Mouse (Mus musculus): ENCODE measurements around the gene Lag3. TPM values are rescaled to one million over a fixed set of nuclear protein-coding genes. Genes with fewer than 3 reads are reported as not detected.

Gene Lag3
- polyA plus RNA-seq, 1 experiment from 2014 or later: 2.8 TPM

DNA sequence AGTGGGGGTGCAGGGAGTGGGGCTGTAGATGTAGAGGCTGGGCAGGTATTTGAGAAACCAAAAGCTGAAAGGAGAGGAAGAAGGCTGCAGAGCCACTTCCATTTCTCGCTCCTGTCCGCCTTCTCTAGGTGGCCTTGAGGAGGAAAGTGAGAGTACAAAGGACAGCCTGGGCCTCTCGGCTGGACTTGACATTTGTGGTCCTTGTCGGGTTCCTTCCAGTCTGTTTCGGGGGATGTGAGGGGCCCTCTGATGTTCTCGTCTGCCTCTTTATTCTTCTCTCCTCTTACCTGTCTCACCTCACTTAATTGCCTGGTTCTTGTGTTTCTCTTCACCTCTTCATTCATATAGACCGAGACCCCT, 6.8 kb upstream of the Lag3 start:
- peaks cover 51% of the 10 kb centered on the region for H3K4me1 ChIP-seq
- H3K4me3 ChIP-seq: peak overlapping the region; percentile 86

DNA sequence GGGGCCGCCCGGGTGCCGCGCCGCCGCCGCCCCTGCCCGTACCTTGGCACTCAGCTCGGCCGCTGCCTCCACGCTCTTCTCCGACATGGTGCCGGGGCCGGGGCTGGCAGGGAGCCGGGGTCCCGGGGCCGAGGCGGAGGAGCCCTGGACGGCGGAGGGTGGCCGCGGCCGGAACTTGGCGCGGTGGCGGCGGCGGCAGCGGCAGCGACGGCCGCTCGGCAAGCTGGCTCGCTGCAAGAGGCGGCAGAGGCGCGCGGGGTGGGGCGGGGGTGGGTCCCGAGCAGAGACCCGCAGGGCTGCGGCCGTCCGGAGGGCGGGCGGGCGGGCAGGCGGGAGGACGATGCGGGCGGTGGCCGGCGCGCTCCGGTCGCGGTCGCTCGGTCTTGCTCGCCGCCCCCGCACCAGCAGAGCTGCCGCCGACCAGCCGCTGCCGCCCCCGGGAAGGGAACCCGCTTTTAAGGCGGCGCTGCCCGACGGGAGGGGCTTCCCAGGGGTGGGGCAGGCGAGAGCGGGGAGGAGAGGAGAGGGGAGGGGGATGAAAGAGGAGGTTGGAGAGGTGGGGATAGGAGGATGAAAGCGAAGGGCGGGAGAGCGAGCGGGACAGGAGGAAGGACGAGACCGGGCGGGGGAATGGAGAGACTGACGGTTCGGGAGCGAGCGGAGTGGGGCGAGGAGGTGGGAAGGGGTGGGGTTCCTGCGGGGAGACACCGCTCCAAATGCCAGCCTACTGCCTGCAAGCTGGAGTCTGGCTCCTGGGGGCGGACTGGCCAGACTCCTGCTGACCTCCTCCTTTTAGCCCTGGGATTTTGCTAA, 6.2 kb upstream of the Lag3 start:
- under 1% methylated on average over 55 of the region's 89 CpGs for WGBS
- Histone ChIP-seq H3K4me3 (peak overlapping the region; percentile 86), H3K9me3 (no peaks in the 10 kb centered on the region), H3K9ac (peak overlapping the region; percentile 99), H3K36me3 (replicated peaks) (peaks cover 20% of the 10 kb centered on the region; the same call in 1 of the 2 replicates), H3K27ac (peak overlapping the region; percentile 100), H3K4me2 (peak overlapping the region; percentile 95), H3K27me3 (replicated peaks) (no peaks in the 10 kb centered on the region), H3K4me1 (peaks cover 53% of the 10 kb centered on the region)
- peak; percentile 81 for ATAC-seq (replicated peaks)

More for the DNA sequence above, 6.8 kb upstream of the Lag3 start:
- Histone ChIP-seq H3K27me3 (replicated peaks) (no peaks in the 10 kb centered on the region), H3K9me3 (no peaks in the 10 kb centered on the region), H3K4me2 (peak overlapping the region; percentile 95), H3K36me3 (replicated peaks) (peaks cover 14% of the 10 kb centered on the region; the same call in 1 of the 2 replicates), H3K9ac (peak overlapping the region; percentile 99), H3K27ac (peak overlapping the region; percentile 100)
- no peak for ATAC-seq (replicated peaks)
- WGBS: 5% methylated on average over 7 of the region's 7 CpGs

DNA sequence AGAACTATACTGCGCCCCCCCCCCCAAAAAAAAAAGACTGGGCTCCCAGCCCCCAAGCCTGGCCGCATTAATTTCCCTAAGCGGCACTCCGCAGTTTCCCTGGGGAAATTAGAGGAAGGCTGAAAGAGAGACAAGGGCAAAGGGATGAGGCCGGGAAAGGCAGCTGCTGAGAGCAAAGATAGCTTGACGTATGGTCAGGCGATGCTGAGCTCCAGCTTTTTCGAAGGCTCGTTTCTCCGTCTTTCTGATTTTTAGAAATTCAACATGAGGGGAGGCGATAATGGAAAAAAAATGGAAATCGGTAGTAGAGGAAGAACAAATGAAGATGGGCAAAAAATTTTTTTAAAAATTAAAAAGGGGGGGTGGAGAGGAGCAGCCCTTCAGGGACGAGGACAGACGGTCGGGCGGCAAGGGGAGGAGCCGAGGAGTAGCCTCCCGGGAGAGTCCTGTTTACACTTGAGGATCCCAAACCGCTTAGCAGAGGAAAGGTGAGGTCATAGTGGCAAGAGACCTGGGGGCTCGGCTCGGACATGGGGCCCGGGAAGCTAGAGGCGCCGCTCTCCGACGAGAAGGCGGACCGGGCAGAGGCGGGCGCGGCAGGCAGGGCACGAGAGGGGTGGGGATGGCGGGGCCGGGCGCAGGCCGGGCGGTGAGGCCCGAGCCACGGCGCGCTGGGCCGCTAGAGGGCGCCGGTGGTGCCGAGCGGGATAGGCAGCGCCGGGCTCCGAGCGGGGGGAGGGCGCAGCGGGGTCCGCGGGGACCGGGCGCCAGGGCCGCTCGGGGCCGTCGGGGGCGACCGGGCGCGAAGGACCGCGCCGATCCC, 5.4 kb upstream of the Lag3 start:
- ATAC-seq (replicated peaks): peak; percentile 55
- H3K9me3 ChIP-seq: no peaks in the 10 kb centered on the region
- H3K9ac ChIP-seq: peak overlapping the region; percentile 99
- no peaks in the 10 kb centered on the region for H3K27me3 ChIP-seq (replicated peaks)
- WGBS: under 1% methylated on average over 24 of the region's 67 CpGs
- H3K27ac ChIP-seq: peak overlapping the region; percentile 100
- peaks cover 53% of the 10 kb centered on the region for H3K4me1 ChIP-seq
- peaks cover 20% of the 10 kb centered on the region; the same call in 1 of the 2 replicates for H3K36me3 ChIP-seq (replicated peaks)
- peak overlapping the region; percentile 86 for H3K4me3 ChIP-seq
- peak overlapping the region; percentile 95 for H3K4me2 ChIP-seq

DNA sequence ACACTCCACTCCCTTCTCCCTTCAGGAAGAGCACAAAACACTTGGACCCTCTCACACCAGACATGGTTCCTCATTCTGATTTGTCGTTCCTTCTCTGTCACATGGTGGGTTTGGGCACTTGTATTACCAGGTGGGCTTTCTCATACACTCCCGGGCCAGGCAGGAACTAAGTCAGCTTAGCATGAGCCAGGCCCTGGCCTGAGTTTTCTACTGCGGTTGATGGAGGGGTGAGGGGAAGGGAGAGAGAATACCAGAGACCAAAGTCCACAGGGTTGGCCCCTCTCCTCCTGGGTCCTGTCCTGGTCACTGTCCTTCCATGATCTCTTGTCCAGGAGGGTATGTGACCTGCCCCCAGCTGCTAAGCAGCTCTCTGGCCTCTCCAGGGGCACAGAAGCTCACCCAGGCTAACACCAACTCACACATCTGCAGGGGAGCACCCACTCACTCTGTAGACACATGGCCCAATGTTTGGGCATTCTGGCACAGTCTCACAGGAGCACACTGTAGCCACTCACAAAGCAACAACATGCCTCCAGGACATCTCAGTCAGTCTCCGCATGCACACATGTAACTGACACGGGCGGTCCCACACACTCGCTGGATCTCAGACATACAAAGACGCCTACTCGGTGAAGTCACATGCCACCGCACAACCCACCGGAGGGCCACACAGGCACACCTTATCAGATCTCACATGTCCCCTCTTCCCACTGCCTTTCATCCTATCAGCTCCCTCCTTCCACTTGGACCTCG, 4.6 kb upstream of the Lag3 start:
- Histone ChIP-seq H3K27ac (peak overlapping the region; percentile 100), H3K4me3 (peak overlapping the region; percentile 86), H3K4me2 (peak overlapping the region; percentile 95), H3K27me3 (replicated peaks) (no peaks in the 10 kb centered on the region), H3K9me3 (no peaks in the 10 kb centered on the region), H3K4me1 (peaks cover 55% of the 10 kb centered on the region), H3K9ac (peak overlapping the region; percentile 99), H3K36me3 (replicated peaks) (peaks cover 20% of the 10 kb centered on the region; the same call in 1 of the 2 replicates)
- ATAC-seq (replicated peaks): no peak
- WGBS: under 1% methylated on average over 12 of the region's 12 CpGs

DNA sequence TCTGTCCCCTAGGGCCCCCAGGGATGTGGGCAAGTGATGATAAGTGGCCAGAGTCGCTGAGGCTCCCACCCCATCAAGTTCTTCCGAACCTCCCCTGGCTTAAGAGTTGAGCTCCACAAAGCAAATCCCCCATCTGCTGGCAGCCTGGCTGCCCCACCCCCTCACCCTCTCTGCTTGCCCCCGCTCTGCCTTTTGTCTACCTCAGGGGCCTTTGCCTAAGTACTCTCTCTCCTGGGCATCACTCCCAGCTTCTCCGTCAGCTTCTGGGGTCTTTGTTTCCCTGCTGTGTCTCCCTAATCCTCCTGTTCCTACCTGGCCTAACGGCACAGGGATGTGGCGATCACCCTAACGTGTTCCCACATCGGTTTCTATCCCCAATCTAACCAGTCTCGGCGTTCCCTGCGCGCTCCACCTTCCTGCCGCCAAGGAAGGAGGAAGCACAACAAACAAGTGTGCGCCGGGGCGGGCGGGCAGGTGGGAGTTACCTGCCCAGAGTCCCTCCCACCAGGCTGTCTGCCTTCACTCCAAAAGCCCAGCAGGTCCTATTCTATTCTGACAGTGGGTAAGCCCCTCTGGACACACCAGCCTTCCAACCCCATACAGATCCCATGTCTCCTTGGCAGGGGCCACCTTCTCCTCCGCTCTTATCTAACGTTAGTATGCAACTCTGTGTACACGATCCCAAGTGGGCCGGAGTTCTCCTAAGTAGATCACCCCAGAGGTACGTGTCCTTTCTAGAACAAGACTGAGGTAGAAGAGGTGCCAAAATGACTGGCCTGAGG, 3.8 kb upstream of the Lag3 start:
- Histone ChIP-seq H3K27ac (peak overlapping the region; percentile 100), H3K9ac (peak overlapping the region; percentile 99), H3K27me3 (replicated peaks) (no peaks in the 10 kb centered on the region), H3K4me1 (peaks cover 51% of the 10 kb centered on the region), H3K4me3 (peak overlapping the region; percentile 86), H3K36me3 (replicated peaks) (peaks cover 20% of the 10 kb centered on the region; the same call in 1 of the 2 replicates), H3K9me3 (no peaks in the 10 kb centered on the region), H3K4me2 (peak overlapping the region; percentile 95)
- 5% methylated on average over 22 of the region's 22 CpGs for WGBS
- ATAC-seq (replicated peaks): no peak

DNA sequence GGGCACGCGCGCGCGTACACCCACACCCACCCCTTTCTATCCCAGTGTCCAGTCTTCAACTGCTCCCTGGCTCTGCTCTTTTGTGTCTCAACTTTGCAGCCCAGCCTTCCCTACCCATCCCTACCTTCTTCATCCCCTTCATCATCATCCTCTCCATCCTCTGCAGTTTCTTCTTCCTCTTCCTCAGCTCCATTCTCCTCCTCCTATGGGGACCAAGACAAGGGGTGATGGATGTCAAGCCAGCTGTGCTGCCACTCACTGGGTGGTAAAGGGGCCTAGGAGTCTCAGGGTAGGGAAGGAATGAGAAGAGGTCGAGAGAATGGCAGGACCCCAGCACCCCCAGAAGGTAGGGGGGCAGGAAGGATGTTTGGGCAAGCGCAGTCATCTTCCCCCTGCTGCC, 3.0 kb upstream of the Lag3 start:
- peak overlapping the region; percentile 99 for H3K9ac ChIP-seq
- no peaks in the 10 kb centered on the region for H3K9me3 ChIP-seq
- peak overlapping the region; percentile 86 for H3K4me3 ChIP-seq
- ATAC-seq (replicated peaks): no peak
- 77% methylated on average over 7 of the region's 7 CpGs for WGBS
- H3K4me1 ChIP-seq: peaks cover 54% of the 10 kb centered on the region
- H3K27ac ChIP-seq: peak overlapping the region; percentile 100
- no peaks in the 10 kb centered on the region for H3K27me3 ChIP-seq (replicated peaks)
- H3K4me2 ChIP-seq: peak overlapping the region; percentile 95
- H3K36me3 ChIP-seq (replicated peaks): peaks cover 20% of the 10 kb centered on the region; the same call in 1 of the 2 replicates

DNA sequence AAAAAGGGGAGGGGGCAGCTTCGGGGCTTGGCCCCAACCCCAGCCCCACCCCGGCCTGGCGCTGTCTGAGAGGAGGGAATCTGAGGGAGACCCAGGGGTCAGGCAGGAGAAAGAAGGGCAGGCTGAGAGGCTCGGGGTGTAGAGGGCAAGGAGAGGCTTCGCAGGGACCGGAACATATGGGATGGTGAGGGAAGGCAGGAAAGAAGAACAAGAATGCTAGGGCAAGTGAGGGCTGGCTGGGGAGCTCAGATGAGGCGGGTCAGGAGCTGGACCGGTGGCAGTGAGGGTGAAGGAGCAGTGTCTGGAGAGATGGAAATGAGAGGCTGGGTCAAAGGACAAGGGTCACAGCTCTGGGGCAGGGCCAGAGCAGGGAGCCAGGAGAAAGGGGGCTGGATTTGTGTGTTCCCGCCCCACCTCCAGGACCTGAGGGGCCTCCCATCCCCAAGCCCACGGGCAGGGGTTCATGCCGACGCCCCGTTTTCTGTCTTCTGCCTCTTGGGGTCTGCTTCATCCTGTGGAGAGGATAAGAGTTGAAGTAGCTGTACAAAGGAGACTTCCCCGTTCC, 2.3 kb upstream of the Lag3 start:
- peak overlapping the region; percentile 95 for H3K4me2 ChIP-seq
- no peaks in the 10 kb centered on the region for H3K27me3 ChIP-seq (replicated peaks)
- H3K36me3 ChIP-seq (replicated peaks): peaks cover 20% of the 10 kb centered on the region; the same call in 1 of the 2 replicates
- peaks cover 49% of the 10 kb centered on the region for H3K4me1 ChIP-seq
- no peak for ATAC-seq (replicated peaks)
- H3K9me3 ChIP-seq: no peaks in the 10 kb centered on the region
- H3K27ac ChIP-seq: peak overlapping the region; percentile 100
- H3K4me3 ChIP-seq: 0 out of 2 replicates have a peak overlapping the region, but pooled peaks have one; percentile 86
- 54% methylated on average over 13 of the region's 14 CpGs for WGBS
- H3K9ac ChIP-seq: peak overlapping the region; percentile 3; the same call in 1 of the 2 replicates

DNA sequence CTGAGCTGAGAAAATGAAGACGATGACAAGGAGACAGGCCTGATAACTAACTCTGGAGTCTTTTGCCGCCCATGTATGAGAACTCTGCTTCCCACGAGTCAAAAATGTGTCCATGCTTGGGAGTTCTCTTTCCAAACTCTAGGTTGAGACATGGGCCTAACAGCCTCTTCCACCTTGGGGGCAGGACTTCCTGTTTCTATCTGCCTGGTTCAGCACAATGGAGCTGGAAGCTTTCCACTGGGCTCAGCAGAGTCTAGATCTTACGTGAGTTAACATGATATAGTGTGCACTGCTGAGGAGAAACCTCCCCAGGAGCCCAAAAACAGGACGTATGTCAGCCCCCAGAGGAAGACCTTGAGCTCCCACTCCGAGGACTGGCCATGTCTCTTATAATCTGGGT, 1.7 kb upstream of the Lag3 start:
- Histone ChIP-seq H3K36me3 (replicated peaks) (peaks cover 20% of the 10 kb centered on the region; the same call in 1 of the 2 replicates), H3K9ac (no peak overlapping the region), H3K27me3 (replicated peaks) (0 out of 2 replicates have a peak, but pooled peaks cover 2% of the 10 kb centered on the region), H3K4me3 (no peak overlapping the region), H3K4me2 (no peak overlapping the region), H3K27ac (0 out of 2 replicates have a peak overlapping the region, but pooled peaks have one; percentile 100), H3K4me1 (peaks cover 44% of the 10 kb centered on the region), H3K9me3 (no peaks in the 10 kb centered on the region)
- WGBS: 64% methylated on average over 6 of the region's 6 CpGs
- ATAC-seq (replicated peaks): no peak

DNA sequence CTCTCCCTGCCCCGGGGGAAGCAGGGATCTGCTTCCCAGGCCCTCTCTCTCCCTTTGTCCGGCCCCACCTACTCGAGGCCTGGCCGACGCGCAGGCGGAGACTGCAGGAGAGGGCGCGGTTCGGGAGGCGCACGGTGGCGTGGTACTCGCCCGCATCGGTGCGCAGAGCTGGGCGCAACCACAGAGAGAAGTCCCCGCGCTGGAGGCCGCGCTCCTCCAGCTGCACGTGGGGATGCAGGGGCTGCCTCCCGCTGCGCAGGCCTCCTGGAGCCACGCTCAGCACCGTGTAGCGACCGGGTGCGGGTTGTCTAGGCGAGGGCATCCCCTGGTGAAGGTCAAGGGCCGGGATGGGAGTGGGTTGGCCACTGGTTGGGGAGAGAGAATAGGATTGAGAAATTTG, 1.5 kb downstream of the Lag3 start:
- Histone ChIP-seq H3K27me3 (replicated peaks) (0 out of 2 replicates have a peak, but pooled peaks cover 2% of the 10 kb centered on the region), H3K36me3 (replicated peaks) (peaks cover 20% of the 10 kb centered on the region; the same call in 1 of the 2 replicates), H3K4me1 (peaks cover 42% of the 10 kb centered on the region), H3K4me3 (no peak overlapping the region; the same call in 1 of the 2 replicates), H3K4me2 (peak overlapping the region; percentile 29), H3K9ac (peak overlapping the region; percentile 24; the same call in 1 of the 2 replicates), H3K9me3 (no peaks in the 10 kb centered on the region), H3K27ac (peak overlapping the region; percentile 23; the same call in 1 of the 2 replicates)
- 4% methylated on average over 32 of the region's 32 CpGs for WGBS
- ATAC-seq (replicated peaks): no peak

DNA sequence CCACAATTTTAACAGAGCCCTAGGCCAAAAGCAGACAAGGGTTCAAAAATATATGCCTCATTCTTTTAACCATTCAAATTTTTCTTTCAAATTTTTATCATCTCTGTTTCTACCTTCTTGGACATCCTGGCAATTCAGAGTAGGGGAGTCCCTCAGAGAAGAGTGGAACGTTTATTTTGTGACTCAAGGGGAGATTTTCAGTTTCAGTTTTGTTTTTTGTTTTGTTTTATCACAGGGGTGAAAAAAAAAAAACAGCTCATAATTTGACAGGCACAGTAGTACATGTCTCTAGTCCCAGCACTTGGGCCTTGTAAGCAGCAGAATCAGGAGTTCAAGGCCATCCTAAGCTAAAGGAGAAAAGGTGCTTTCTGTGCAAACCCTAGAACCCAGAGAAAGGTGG, 3.7 kb downstream of the Lag3 start:
- H3K4me1 ChIP-seq: peaks cover 42% of the 10 kb centered on the region

More for the DNA sequence above, 3.7 kb downstream of the Lag3 start:
- no peak for ATAC-seq (replicated peaks)
- H3K9me3 ChIP-seq: no peaks in the 10 kb centered on the region
- H3K9ac ChIP-seq: no peak overlapping the region
- H3K4me3 ChIP-seq: no peak overlapping the region
- 0 out of 2 replicates have a peak, but pooled peaks cover 1% of the 10 kb centered on the region for H3K36me3 ChIP-seq (replicated peaks)
- WGBS: 85% methylated on average over 1 of the region's 1 CpGs
- no peak overlapping the region for H3K27ac ChIP-seq
- no peak overlapping the region for H3K4me2 ChIP-seq
- 0 out of 2 replicates have a peak, but pooled peaks cover 2% of the 10 kb centered on the region for H3K27me3 ChIP-seq (replicated peaks)

Measured in midbrain, embryonic 15.5 days (tissue).